Mouse (Mus musculus) brain, embryonic 14.5 days (tissue): ENCODE results near the gene Tnks2.

Experiments used
- CTCF ChIP-seq: fragments of 200-500 bp; IDR thresholded peaks from 2 replicates; pipeline ENCODE4 v1.5.1; 2012; ENCODE audit warnings: inconsistent platforms, mild to moderate bottlenecking, moderate library complexity, borderline replicate concordance; ENCODE audit not compliant: insufficient read depth, insufficient read length; ENCODE audit errors: extremely low read depth
- POLR2A ChIP-seq: fragments of 200-500 bp; IDR thresholded peaks from 2 replicates; pipeline ENCODE4 v1.6.1; 2012; ENCODE audit warnings: mild to moderate bottlenecking, inconsistent platforms, borderline replicate concordance; ENCODE audit not compliant: poor library complexity, insufficient read depth, insufficient read length, severe bottlenecking; ENCODE audit errors: extremely low read depth

GRCm38 (mm10) chr19:36903377-36903776 is 69.3 kb downstream of the Tnks2 start:
- no peak for TF ChIP-seq POLR2A
- TF ChIP-seq CTCF = no peak
